Mouse (Mus musculus) hindbrain, embryonic 10.5 days (tissue): ENCODE measurements around the gene 5031439G07Rik. TPM values are rescaled to one million over a fixed set of nuclear protein-coding genes. Genes with fewer than 3 reads are reported as not detected.
"Not testable (repeated sequence)": the region's sequence is repeated elsewhere in the genome, so short reads cannot be mapped to it uniquely, and the experiment has no call there.

Experiments used
- DNase-seq: peaks from one replicate; pipeline ENCODE4 v3.0.0-alpha.2; 2017; ENCODE audit warnings: low spot score
- H3K27ac ChIP-seq: fragments of 300-500 bp; sonication (generic); 2 replicates; pipeline ENCODE4 v1.5.1; 2016; ENCODE audit warnings: mild to moderate bottlenecking, moderate library complexity
- H3K27me3 ChIP-seq: fragments of 300-500 bp; sonication (generic); 2 replicates; pipeline ENCODE4 v1.6.1; 2016; ENCODE audit warnings: mild to moderate bottlenecking; ENCODE audit not compliant: poor library complexity, insufficient read depth, severe bottlenecking
- H3K36me3 ChIP-seq: fragments of 300-500 bp; sonication (generic); 2 replicates; pipeline ENCODE4 v1.6.1; 2016; ENCODE audit warnings: mild to moderate bottlenecking, moderate library complexity
- H3K4me1 ChIP-seq: fragments of 300-500 bp; sonication (generic); replicated peaks from 2 replicates; pipeline ENCODE4 v1.6.1; 2016; ENCODE audit warnings: mild to moderate bottlenecking
- H3K4me3 ChIP-seq: fragments of 300-500 bp; sonication (generic); 2 replicates; pipeline ENCODE4 v1.5.1; 2016; ENCODE audit warnings: mild to moderate bottlenecking, moderate library complexity
- H3K9me3 ChIP-seq: fragments of 300-500 bp; sonication (generic); 2 replicates; pipeline ENCODE4 v1.6.1; 2016; ENCODE audit warnings: mild to moderate bottlenecking, moderate library complexity
- WGBS: fragments of 180-500 bp; shearing (Covaris S2); methylation state at CpG from one replicate; pipeline ENCODE4 v1.1.7; 2016; 5-methylcytosine and 5-hydroxymethylcytosine counted together
- polyA plus RNA-seq: library from polyadenylated mRNA; unstranded; fragments of >200 nt; fragmentation: Nextera tagmentation; extraction: Ambion mirVana; gene quantifications from 2 replicates; pipeline ENCODE4 v1.2.1, GENCODE M21; 2016

Gene 5031439G07Rik
- polyA plus RNA-seq, 1 experiment from 2014 or later, result 11.2 TPM

DNA sequence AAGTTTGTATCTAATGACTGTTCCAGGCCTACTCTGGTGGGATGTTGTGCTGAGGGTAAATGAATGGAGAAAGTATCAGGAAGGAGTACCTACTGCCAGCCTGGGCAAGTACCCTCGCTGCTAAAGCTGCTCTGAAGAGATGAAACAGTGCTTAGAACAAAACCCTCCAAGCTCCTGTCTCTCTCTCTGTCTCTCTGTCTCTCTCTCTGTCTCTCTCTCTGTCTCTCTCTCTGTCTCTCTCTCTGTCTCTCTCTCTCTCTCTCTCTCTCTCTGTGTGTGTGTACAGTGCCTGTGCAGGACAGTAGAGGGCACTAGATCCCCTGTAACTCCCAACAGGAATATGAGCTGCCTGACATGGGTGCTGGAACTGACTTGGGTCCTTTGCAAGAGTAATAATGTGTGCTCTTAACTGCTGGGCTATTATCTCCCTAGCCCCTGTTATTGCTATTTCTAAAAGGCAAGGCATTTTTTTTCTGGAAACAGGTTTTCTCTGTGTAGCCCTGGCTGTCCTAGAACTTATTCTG is 62.8 kb downstream of the 5031439G07Rik start:
- WGBS, result 88% methylated on average over 1 of the region's 1 CpGs
- peak; percentile 19 for DNase-seq
- Histone ChIP-seq H3K27me3 (no peaks in the 10 kb centered on the region), H3K4me1 (peaks cover 37% of the 10 kb centered on the region), H3K27ac (no peak overlapping the region), H3K36me3 (peaks cover 40% of the 10 kb centered on the region), H3K4me3 (peak overlapping the region; percentile 98; the same call in 1 of the 2 replicates), H3K9me3 (no peaks in the 10 kb centered on the region)

DNA sequence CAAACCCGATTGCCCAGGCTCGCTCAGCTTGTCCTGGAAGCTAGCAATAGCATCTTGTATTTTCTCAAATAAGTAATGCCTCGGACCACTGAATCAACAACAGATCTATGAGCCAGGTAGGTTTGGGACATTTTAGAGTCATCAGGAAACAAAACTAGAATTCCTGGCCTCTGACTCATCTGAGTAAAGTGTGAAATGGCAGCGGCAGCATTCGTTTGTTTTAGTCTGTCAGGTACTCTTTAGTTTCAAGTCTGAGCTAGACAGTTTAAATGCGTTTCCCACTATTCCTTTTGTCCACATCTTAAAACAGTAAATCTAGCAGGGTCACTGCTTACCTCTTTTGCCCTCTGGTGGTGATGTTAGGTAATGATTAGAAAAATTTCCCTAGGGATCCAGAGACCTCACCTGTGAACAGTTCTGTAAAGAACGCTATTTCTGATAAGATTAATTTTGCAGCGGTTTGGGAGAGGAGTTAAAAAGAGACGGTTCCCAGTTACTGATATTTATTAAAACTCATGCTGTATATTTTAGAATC is 63.5 kb downstream of the 5031439G07Rik start:
- no peak overlapping the region for H3K27ac ChIP-seq
- no peaks in the 10 kb centered on the region for H3K9me3 ChIP-seq
- H3K36me3 ChIP-seq, result peaks cover 33% of the 10 kb centered on the region
- peak overlapping the region; percentile 98 for H3K4me3 ChIP-seq
- peak; percentile 12 for DNase-seq
- H3K4me1 ChIP-seq, result peaks cover 37% of the 10 kb centered on the region
- 26% methylated on average over 9 of the region's 9 CpGs for WGBS
- H3K27me3 ChIP-seq, result no peaks in the 10 kb centered on the region

- peaks cover 27% of the 10 kb centered on the region for H3K36me3 ChIP-seq
- DNase-seq, result no peak
- peak overlapping the region; percentile 98 for H3K4me3 ChIP-seq
- no peaks in the 10 kb centered on the region for H3K27me3 ChIP-seq
- peak overlapping the region; percentile 97 for H3K27ac ChIP-seq
- H3K9me3 ChIP-seq, result no peaks in the 10 kb centered on the region
- WGBS, result under 1% methylated on average over 68 of the region's 68 CpGs
- H3K4me1 ChIP-seq, result peaks cover 37% of the 10 kb centered on the region
These were observed 64.7 kb downstream of the 5031439G07Rik start for GRCm38 (mm10) chr15:84923508-84924181.

- Histone ChIP-seq H3K36me3 (peaks cover 20% of the 10 kb centered on the region), H3K4me3 (peak within 1 kb of the TSS; percentile 98), H3K9me3 (no peaks in the 10 kb centered on the region), H3K27ac (peak within 1 kb of the TSS; percentile 97), H3K27me3 (no peaks in the 10 kb centered on the region), H3K4me1 (peaks cover 37% of the 10 kb centered on the region)
- WGBS, result under 1% methylated on average over 60 of the region's 60 CpGs
- DNase-seq, result peak; percentile 100
These were observed 65.4 kb downstream of the 5031439G07Rik start, which contains the start of gene Nup50 for GRCm38 (mm10) chr15:84922884-84923507. Nup50 (plus strand) TSS chr15:84923411.

- Histone ChIP-seq H3K9me3 (no peaks in the 10 kb centered on the region), H3K36me3 (peaks cover 6% of the 10 kb centered on the region; the same call in 1 of the 2 replicates), H3K27me3 (no peaks in the 10 kb centered on the region), H3K4me3 (no peak within 1 kb of the TSS), H3K4me1 (peaks cover 24% of the 10 kb centered on the region), H3K27ac (no peak within 1 kb of the TSS)
- DNase-seq, result no peak
- 93% methylated on average over 3 of the region's 3 CpGs for WGBS
These were observed 68.4 kb downstream of the 5031439G07Rik start, which contains the start of gene Gm29666 for GRCm38 (mm10) chr15:84919938-84920337. Gm29666 (minus strand) TSS chr15:84920038.

- DNase-seq, result no peak
- peaks cover 27% of the 10 kb centered on the region for H3K36me3 ChIP-seq
- H3K4me1 ChIP-seq, result no peaks in the 10 kb centered on the region
- 92% methylated on average over 3 of the region's 3 CpGs for WGBS
- no peak overlapping the region for H3K27ac ChIP-seq
- H3K27me3 ChIP-seq, result no peaks in the 10 kb centered on the region
- peaks cover 5% of the 10 kb centered on the region for H3K9me3 ChIP-seq
- H3K4me3 ChIP-seq, result no peak overlapping the region
These were observed 75.2 kb downstream of the 5031439G07Rik start for GRCm38 (mm10) chr15:84913201-84913600.

DNA sequence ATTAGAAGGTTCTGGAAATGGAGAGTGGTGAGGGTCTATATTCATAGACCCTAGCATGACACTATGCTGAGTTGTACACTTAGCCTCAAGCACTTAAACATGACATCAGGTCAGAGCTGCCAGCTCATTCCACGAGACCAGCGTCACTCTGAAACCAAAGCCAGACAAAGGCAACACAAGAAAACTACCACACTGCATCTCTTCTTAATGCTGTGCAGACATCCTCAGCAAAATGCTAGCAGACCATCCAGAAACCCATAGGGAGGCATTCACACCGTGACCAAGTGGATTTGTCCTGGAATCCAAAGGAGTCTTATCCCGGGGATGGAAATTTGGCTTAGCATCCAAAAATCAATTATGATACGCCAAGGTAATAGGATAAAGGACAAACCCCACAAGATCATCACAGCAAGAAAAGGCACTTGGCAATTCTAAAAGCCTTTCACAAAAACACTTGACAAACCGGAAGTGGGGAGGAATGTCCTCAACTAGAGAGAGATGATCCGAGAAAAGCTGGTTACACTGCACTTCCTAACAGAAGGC is 84.4 kb downstream of the 5031439G07Rik start:
- Histone ChIP-seq H3K36me3 (no peaks in the 10 kb centered on the region), H3K9me3 (no peaks in the 10 kb centered on the region), H3K27me3 (no peaks in the 10 kb centered on the region), H3K4me1 (no peaks in the 10 kb centered on the region), H3K27ac (no peak overlapping the region), H3K4me3 (no peak overlapping the region)
- 68% methylated on average over 7 of the region's 7 CpGs for WGBS
- DNase-seq, result no peak

GRCm38 (mm10) chr15:84898077-84898476 is 90.3 kb downstream of the 5031439G07Rik start:
- DNase-seq, result no peak
- Histone ChIP-seq H3K9me3 (peaks cover 6% of the 10 kb centered on the region; the same call in 1 of the 2 replicates), H3K4me1 (0 out of 2 replicates have a peak, but pooled peaks cover 3% of the 10 kb centered on the region), H3K27me3 (no peaks in the 10 kb centered on the region), H3K4me3 (no peak overlapping the region), H3K36me3 (no peaks in the 10 kb centered on the region), H3K27ac (no peak overlapping the region)
- WGBS, result 68% methylated on average over 7 of the region's 7 CpGs

DNA sequence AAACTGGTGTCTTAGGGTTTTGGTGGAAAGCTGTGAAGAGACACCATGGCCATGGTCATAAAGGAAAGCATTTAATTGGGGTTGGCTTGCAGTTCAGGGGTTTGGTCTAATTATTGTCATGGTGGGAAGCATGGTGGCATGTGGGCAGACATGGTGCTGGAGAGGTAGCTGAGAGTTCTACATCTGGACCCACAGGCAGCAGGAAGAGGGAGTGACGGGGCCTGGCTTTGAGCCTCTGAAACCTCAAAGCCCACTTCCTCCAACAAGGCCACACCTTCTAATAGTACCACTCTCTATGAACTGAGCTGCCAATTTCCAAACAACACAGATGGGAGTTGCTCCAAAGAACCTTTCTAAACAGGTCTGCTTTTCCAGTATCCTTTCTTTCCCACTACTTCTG is 91.7 kb downstream of the 5031439G07Rik start:
- 86% methylated on average over 1 of the region's 1 CpGs for WGBS
- Histone ChIP-seq H3K9me3 (peaks cover 6% of the 10 kb centered on the region; the same call in 1 of the 2 replicates), H3K36me3 (no peaks in the 10 kb centered on the region), H3K4me3 (no peak overlapping the region), H3K4me1 (peaks cover 3% of the 10 kb centered on the region; the same call in 1 of the 2 replicates), H3K27ac (no peak overlapping the region), H3K27me3 (no peaks in the 10 kb centered on the region)
- DNase-seq, result no peak

DNA sequence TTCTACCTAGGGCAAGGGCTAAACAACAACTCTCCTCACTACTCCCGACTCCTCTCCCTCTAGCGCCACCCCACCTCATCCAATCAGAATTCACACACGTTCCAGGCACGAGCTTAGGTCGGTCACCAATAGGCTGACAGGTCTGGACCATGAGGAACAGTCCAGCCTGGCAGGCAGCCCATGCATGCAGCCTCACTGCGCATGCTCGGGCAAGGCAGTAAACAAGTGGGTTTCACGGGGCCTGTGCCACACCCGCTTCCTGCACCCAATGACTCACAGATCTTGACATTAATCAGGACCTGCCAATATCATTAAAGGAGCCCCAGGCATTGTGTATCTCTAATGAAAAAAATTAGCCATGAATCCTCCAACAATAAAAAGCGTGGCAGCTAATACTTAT is 92.1 kb downstream of the 5031439G07Rik start:
- not testable (repeated sequence) for DNase-seq, H3K27me3 ChIP-seq, H3K4me3 ChIP-seq, H3K36me3 ChIP-seq, H3K4me1 ChIP-seq, H3K27ac ChIP-seq, H3K9me3 ChIP-seq
- WGBS, result 79% methylated on average over 10 of the region's 10 CpGs
